Mouse (Mus musculus) limb, embryonic 15.5 days (tissue): ENCODE measurements around the gene Cstb. TPM values are rescaled to one million over a fixed set of nuclear protein-coding genes. Genes with fewer than 3 reads are reported as not detected.

ENCODE experiments used
- ATAC-seq: fragments of 200-750 bp; cut with Nextera tagmentation; 2 replicates; pipeline ENCODE4 v1.8.0; 2017; ENCODE audit warnings: low read depth, moderate TSS enrichment; ENCODE audit not compliant: insufficient number of reproducible peaks, low FRiP score, low TSS enrichment
- H3K27ac ChIP-seq: fragments of 300-500 bp; sonication (generic); 2 replicates; pipeline ENCODE4 v1.5.1; 2015; ENCODE audit warnings: moderate library complexity, mild to moderate bottlenecking, inconsistent platforms
- H3K27me3 ChIP-seq: fragments of 300-500 bp; sonication (generic); 2 replicates; pipeline ENCODE4 v1.6.1; 2015; ENCODE audit warnings: inconsistent platforms
- H3K36me3 ChIP-seq: fragments of 300-500 bp; sonication (generic); 2 replicates; pipeline ENCODE4 v1.6.1; 2015; ENCODE audit warnings: inconsistent platforms
- H3K4me1 ChIP-seq: fragments of 300-500 bp; sonication (generic); 2 replicates; pipeline ENCODE4 v1.6.1; 2015; ENCODE audit warnings: inconsistent platforms
- H3K4me2 ChIP-seq: fragments of 300-500 bp; sonication (generic); 2 replicates; pipeline ENCODE4 v1.6.1; 2015; ENCODE audit warnings: mild to moderate bottlenecking, inconsistent platforms
- H3K4me3 ChIP-seq: fragments of 300-500 bp; sonication (generic); 2 replicates; pipeline ENCODE4 v1.5.1; 2015; ENCODE audit warnings: mild to moderate bottlenecking, inconsistent platforms
- H3K9ac ChIP-seq: fragments of 300-500 bp; sonication (generic); 2 replicates; pipeline ENCODE4 v1.6.1; 2015; ENCODE audit warnings: inconsistent platforms
- H3K9me3 ChIP-seq: fragments of 300-500 bp; sonication (generic); 2 replicates; pipeline ENCODE4 v1.6.1; 2016; ENCODE audit warnings: inconsistent platforms
- WGBS: fragments of 180-500 bp; shearing (Covaris S2); methylation state at CpG from one replicate; pipeline ENCODE4 v1.1.7; 2015; 5-methylcytosine and 5-hydroxymethylcytosine counted together
- polyA plus RNA-seq: library from polyadenylated mRNA; unstranded; fragments of >200 nt; fragmentation: Nextera tagmentation; extraction: Ambion mirVana; gene quantifications from 2 replicates; pipeline ENCODE4 v1.2.1, GENCODE M21; 2015

The Cstb gene
- polyA plus RNA-seq, 1 experiment from 2014 or later, result 319 TPM

DNA sequence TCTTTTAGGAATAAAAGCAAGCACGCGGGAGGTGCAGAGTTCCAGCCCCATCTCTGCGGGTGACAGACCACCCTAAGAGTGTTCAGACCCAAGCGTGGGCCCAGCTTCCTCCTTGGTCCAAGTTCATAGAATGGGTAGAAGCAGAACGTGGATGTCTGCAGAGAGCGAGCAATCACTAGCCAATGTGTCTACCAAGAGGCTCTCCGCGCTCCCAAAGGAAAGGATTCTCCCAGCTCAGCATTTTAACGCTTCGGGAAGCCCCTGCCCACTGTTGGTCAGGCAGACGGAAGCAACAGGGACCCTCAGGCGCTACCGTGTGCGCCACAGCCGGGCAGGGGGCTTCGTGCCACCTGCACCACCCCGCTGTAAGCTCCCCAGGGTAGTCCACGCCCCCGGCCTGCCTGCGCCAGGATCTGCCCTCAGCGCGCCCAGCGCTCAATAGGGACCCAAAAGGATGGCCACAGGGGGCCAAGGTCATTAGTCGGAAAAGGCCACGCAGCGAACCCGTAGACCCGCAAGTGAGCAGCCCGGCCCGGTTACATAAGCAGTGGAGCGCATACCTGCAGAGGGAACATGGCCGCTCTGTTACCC, 38.8 kb downstream of the Cstb start:
- H3K27ac ChIP-seq, result peak overlapping the region; percentile 73; the same call in 1 of the 2 replicates
- 2% methylated on average over 32 of the region's 32 CpGs for WGBS

DNA sequence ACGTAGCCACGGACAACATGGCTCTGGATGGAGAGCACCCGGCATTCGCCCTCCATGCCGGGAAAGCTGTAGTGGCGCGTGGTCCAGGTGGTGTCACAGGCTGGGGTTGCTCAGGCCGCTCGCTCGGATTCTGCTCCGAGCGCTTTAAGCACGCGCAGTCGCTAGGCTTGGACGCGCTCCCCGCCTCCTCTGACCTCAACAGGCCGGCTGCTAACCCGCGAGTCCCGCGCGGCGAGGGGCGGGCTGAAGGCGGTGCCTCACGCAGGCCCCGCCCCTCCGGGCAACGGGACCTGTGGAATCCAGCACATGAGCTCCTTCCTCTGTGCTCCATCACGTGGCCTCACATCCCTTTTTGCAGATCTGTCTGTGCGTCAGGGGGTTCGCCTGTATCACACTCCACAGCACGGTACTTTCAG, 39.3 kb downstream of the Cstb start, which contains the start of gene Pdxk:
Gene Pdxk (minus strand): TSS at position 184 of the 416 bp plus-strand sequence.
- Histone ChIP-seq H3K9ac (peak within 1 kb of the TSS; percentile 65), H3K4me2 (peak within 1 kb of the TSS; percentile 100), H3K27me3 (no peaks in the 10 kb centered on the region), H3K4me3 (peak within 1 kb of the TSS; percentile 73), H3K9me3 (no peaks in the 10 kb centered on the region), H3K27ac (peak within 1 kb of the TSS; percentile 73), H3K36me3 (no peaks in the 10 kb centered on the region), H3K4me1 (peaks cover 41% of the 10 kb centered on the region)
- under 1% methylated on average over 35 of the region's 35 CpGs for WGBS
- ATAC-seq, result peak; percentile 91

More for the DNA sequence above, 38.8 kb downstream of the Cstb start:
- Histone ChIP-seq H3K9me3 (no peaks in the 10 kb centered on the region), H3K9ac (peak overlapping the region; percentile 65), H3K4me3 (peak overlapping the region; percentile 73), H3K36me3 (no peaks in the 10 kb centered on the region), H3K4me2 (peak overlapping the region; percentile 100), H3K4me1 (peaks cover 41% of the 10 kb centered on the region), H3K27me3 (no peaks in the 10 kb centered on the region)
- ATAC-seq, result no peak

DNA sequence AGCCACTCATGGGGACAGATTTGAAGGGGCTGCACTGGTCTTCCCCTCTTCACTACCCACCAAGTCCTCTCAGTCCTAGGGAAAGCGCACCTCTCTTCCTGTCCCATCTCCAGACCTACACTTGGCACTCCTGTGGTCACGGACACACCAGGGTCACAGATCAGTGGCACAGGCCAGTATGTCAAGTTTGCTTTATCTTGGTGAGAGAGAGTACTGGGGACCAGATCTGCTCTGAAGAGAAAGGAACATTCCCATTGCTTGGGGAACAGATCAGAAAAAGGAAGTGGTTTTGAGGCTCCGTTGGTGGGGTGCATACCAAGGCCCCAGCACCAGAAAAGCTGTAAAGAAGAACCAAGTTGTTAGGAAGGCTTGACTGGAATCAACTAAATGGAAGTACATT, 40.0 kb downstream of the Cstb start:
- Histone ChIP-seq H3K27ac (peak overlapping the region; percentile 73; the same call in 1 of the 2 replicates), H3K9me3 (no peaks in the 10 kb centered on the region), H3K4me1 (peaks cover 36% of the 10 kb centered on the region), H3K27me3 (no peaks in the 10 kb centered on the region), H3K4me2 (peak overlapping the region; percentile 100; the same call in 1 of the 2 replicates), H3K4me3 (peak overlapping the region; percentile 73; the same call in 1 of the 2 replicates), H3K9ac (no peak overlapping the region), H3K36me3 (no peaks in the 10 kb centered on the region)
- ATAC-seq, result no peak
- WGBS, result 86% methylated on average over 3 of the region's 3 CpGs

DNA sequence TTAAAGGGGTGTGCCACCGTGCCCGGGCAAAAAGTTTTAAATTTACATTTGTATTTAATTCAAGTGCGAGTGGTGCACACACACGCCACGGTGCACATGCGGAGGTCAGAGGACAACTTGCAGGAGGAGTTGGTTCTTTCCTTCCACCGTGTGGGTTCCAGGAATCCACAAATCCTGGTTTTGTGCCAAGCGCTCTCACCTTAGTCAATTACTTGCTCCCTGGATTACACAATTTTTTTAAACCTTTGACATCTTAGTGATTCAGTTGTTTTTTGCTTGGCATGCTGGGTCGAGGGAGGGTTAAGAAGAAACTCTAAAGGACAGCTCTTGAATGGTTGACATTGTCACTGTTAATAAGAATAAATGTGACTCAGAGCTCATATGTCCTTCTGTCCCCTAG, 41.2 kb downstream of the Cstb start:
- H3K27me3 ChIP-seq, result no peaks in the 10 kb centered on the region
- H3K4me1 ChIP-seq, result peaks cover 32% of the 10 kb centered on the region
- no peak for ATAC-seq
- H3K36me3 ChIP-seq, result no peaks in the 10 kb centered on the region
- no peaks in the 10 kb centered on the region for H3K9me3 ChIP-seq
- H3K4me2 ChIP-seq, result no peak overlapping the region
- H3K4me3 ChIP-seq, result no peak overlapping the region
- no peak overlapping the region for H3K9ac ChIP-seq
- H3K27ac ChIP-seq, result no peak overlapping the region
- WGBS, result 85% methylated on average over 9 of the region's 9 CpGs

DNA sequence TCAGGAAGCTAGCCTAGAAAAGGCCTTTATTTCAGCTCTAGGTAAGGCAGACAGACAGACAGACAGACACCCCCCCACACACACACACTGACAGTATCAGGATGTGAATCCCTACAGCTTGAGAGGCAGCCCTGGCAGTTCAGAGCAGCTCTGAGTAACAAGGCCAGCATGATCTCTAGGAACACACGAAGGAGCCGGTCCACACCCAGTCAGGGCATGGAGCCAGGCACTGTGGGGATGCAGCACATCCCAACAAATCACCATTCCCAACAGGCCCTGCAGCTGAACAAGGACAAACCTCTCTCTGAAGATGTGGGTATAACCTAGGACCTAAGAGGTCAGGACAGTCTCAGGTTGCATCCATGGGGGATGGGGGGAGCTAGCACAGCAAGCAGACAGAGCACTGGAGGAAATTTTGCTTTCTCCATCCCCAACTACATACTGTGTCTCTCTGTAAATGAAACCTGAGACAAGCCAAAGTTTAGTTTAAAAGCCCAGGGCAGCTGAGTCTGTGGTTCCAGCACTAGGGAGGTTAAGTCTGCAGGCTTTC, 42.4 kb downstream of the Cstb start:
- H3K4me2 ChIP-seq, result no peak overlapping the region
- H3K4me1 ChIP-seq, result peaks cover 27% of the 10 kb centered on the region
- no peak for ATAC-seq
- no peaks in the 10 kb centered on the region for H3K36me3 ChIP-seq
- H3K27ac ChIP-seq, result no peak overlapping the region
- H3K9ac ChIP-seq, result no peak overlapping the region
- no peaks in the 10 kb centered on the region for H3K27me3 ChIP-seq
- 28% methylated on average over 2 of the region's 2 CpGs for WGBS
- H3K4me3 ChIP-seq, result no peak overlapping the region
- H3K9me3 ChIP-seq, result no peaks in the 10 kb centered on the region

DNA sequence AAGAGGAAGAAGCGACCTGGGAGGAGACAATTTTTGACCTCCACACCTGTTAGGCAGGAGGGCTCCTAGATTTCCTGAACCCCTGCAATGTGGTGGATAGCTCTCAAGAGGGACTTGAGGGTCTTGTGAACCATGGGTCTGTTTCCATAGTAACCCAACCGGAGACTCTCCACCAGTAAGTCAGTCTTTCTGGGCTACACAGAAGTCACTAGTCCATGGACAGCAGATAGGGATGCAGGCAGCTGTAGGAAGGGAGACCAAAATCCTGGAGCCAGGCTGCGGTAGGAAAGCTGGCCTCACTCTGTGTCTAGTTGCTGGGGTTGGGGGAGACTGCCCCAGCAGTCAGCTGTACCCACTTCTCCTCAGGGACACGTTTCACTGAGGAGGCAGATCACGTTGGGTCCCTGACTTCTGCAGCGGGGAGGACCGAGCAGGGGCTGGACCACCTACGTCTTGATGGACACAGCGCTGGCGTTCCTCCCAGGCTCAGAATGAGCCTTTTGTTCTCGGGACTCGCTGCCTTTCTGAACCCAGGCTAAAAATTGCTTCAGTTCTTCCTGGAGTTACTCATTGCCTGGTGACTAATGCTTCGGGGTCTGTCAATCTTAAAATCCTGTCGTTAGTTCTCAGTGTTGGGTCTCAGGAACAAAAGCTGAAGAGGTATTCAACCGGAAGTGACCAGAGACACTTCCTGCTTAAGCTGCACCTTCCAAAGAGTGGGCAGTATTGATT, 45.3 kb downstream of the Cstb start:
- no peak overlapping the region for H3K9ac ChIP-seq
- H3K36me3 ChIP-seq, result no peaks in the 10 kb centered on the region
- WGBS, result 51% methylated on average over 15 of the region's 15 CpGs
- no peaks in the 10 kb centered on the region for H3K9me3 ChIP-seq
- no peaks in the 10 kb centered on the region for H3K27me3 ChIP-seq
- peaks cover 11% of the 10 kb centered on the region for H3K4me1 ChIP-seq
- no peak overlapping the region for H3K4me3 ChIP-seq
- H3K27ac ChIP-seq, result no peak overlapping the region
- no peak overlapping the region for H3K4me2 ChIP-seq
- ATAC-seq, result no peak

DNA sequence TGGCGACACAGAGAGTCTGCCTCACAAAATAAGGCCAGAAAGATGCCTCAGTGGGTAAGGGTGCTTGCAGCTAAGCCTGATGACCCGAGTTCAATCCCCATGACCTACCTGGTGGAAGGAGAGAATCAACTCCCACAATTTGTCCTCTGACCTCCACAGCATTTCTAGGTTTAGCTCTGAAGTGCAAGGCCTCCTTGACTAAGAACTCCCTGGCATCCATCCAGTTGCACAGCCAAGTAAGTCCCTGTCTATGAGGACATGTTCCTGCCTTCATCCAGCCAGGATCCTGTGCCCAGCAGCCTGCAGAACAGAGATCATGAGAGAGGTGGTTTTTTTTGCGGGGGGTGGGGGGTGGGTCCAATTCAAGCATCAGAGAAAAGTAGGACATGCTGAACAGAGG, 46.6 kb downstream of the Cstb start:
- no peak overlapping the region for H3K9ac ChIP-seq
- H3K27me3 ChIP-seq, result no peaks in the 10 kb centered on the region
- no peak overlapping the region for H3K27ac ChIP-seq
- no peak overlapping the region for H3K4me2 ChIP-seq
- no peak overlapping the region for H3K4me3 ChIP-seq
- no peak for ATAC-seq
- WGBS, result 81% methylated on average over 3 of the region's 3 CpGs
- no peaks in the 10 kb centered on the region for H3K9me3 ChIP-seq
- H3K36me3 ChIP-seq, result no peaks in the 10 kb centered on the region
- H3K4me1 ChIP-seq, result peaks cover 11% of the 10 kb centered on the region

DNA sequence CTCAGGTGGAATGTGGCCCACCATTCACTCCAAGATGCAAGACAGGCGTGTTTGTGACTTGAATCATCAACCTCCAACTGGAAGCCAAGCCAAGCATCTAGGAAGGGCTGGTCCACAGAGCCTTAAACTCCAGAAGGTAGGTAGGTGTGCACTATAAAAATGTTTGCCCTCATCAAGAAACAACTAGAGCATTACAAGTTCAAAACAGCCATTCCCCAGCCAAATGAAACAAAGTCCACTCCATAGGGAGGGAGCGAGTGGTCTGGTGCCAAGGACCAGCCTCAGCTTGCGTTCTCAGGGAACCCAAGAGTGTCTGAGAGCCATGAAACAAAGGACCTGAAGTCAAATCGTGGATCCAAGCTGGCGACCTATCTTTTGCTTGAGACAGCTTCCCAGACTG, 48.0 kb downstream of the Cstb start:
- H3K9me3 ChIP-seq, result no peaks in the 10 kb centered on the region
- H3K36me3 ChIP-seq, result no peaks in the 10 kb centered on the region
- H3K4me2 ChIP-seq, result no peak overlapping the region
- no peak overlapping the region for H3K4me3 ChIP-seq
- H3K27ac ChIP-seq, result no peak overlapping the region
- no peak for ATAC-seq
- no peaks in the 10 kb centered on the region for H3K27me3 ChIP-seq
- H3K4me1 ChIP-seq, result peaks cover 8% of the 10 kb centered on the region; the same call in 1 of the 2 replicates
- H3K9ac ChIP-seq, result no peak overlapping the region
- 50% methylated on average over 5 of the region's 5 CpGs for WGBS

DNA sequence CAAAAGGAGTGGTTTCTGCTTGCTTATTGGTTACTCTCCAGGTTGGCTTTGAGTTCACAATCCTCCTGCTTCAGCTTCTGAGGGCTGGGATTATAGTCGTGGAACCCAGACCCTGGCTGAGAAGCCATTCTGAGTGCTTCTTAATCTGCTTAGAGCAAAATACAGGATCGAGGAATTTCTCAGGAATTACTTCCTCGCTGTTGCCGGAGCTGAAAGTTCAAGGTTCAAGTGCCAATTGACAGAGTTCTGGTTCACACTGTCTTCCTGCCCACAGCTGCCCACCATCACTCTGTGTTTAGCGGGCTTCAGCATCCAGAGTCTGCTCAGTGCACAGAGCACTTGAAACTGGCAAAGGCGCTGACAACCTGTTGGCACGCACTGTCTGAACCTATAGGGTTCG, 49.3 kb downstream of the Cstb start:
- 77% methylated on average over 8 of the region's 8 CpGs for WGBS
- no peak overlapping the region for H3K4me2 ChIP-seq
- H3K9ac ChIP-seq, result no peak overlapping the region
- no peak overlapping the region for H3K4me3 ChIP-seq
- peaks cover 8% of the 10 kb centered on the region; the same call in 1 of the 2 replicates for H3K4me1 ChIP-seq
- no peaks in the 10 kb centered on the region for H3K36me3 ChIP-seq
- no peaks in the 10 kb centered on the region for H3K27me3 ChIP-seq
- H3K27ac ChIP-seq, result no peak overlapping the region
- no peaks in the 10 kb centered on the region for H3K9me3 ChIP-seq
- no peak for ATAC-seq

DNA sequence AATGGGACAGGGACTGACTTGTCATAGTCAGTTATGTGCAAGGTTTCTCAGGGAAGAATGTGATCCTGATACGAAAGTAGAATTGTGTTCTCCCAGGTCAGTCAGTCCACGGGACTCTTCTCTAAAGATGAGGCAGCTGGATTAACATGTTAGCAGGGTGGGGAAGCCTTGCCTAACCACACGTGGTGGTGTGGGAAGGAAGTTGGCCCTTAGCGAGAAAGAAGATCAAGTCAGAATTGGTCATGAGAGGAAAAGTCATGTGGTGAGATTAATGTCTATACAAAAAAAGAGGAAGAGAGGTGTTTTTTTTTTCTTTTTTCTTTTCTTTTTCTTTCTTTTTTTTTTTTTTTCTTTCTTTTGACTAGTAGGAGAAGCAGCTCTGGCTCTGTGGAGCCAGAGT, 51.4 kb downstream of the Cstb start:
- Histone ChIP-seq H3K36me3 (no peaks in the 10 kb centered on the region), H3K4me3 (no peak overlapping the region), H3K4me1 (peaks cover 9% of the 10 kb centered on the region), H3K9me3 (no peaks in the 10 kb centered on the region), H3K4me2 (no peak overlapping the region), H3K9ac (no peak overlapping the region), H3K27me3 (no peaks in the 10 kb centered on the region), H3K27ac (no peak overlapping the region)
- whole genome bisulfite sequencing, result 70% methylated on average over 4 of the region's 4 CpGs
- no peak for ATAC-seq
